Mouse (Mus musculus): Measurements from ENCODE around the gene Jund.

DNA sequence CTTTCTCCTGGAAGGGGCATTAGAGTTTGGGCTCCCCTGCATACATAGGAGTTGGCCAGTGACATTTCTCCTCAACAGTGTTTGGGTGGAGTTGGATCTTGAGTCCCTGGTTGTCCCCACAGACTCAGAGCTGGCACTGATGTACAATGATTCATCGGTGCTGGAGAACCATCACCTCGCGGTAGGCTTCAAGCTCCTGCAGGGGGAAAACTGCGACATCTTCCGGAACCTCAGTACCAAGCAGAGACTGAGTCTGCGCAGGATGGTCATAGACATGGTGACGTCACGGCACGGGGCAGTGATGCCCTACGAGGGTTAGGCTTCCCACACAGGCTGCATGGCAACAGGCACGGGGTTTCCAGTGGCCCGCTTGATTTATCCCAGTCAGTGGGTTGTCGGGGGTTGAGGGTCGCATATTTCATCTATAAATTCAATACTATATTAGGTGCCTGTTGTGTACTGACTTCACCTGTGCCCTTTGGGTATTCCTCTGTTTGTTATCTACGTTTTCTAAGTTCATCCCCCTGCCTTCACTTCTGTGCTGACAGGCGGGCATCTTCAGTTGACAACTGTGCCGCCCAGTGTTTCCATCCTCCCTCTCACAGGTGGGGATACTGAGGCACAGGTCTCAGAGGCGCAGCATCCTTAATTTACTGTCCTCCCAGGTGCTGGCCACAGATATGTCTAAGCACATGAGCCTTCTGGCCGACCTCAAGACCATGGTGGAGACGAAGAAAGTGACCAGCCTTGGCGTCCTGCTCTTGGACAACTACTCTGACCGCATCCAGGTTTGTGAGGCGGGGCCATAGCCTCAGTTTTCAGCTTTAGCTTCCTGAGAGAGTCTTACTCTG, 49.7 kb downstream of the Jund start:
- no peak for TF ChIP-seq CTCF (IDR thresholded peaks at IDR 0.05; ENCODE audit: control insufficient read depth, insufficient read depth, low read length)
- no peak for TF ChIP-seq POLR2A (IDR thresholded peaks at IDR 0.05; ENCODE audit: borderline replicate concordance, control insufficient read depth, low read depth, low read length)

All from bone marrow, adult 2 months (tissue).